Mouse (Mus musculus) cerebellum, postnatal 4 days (tissue): ENCODE data around the gene Elk3.
"Not testable (repeated sequence)": the region's sequence is repeated elsewhere in the genome, so short reads cannot be mapped to it uniquely, and the experiment has no call there.

Source experiments
- DNase-seq, 2 experiments: peaks; one replicate each; pipeline ENCODE4 v3.0.0; 2022; ENCODE audit warnings: low spot score in 2 of 2, mixed read lengths in 1 of 2

Elk3 gene

GRCm38 (mm10) chr10:93310721-93311411, at the start of gene Elk3:
TSS of gene Elk3 (minus strand) at chr10:93311135.
- DNase-seq: peak in 1 of 2 experiments; percentile 25

DNA sequence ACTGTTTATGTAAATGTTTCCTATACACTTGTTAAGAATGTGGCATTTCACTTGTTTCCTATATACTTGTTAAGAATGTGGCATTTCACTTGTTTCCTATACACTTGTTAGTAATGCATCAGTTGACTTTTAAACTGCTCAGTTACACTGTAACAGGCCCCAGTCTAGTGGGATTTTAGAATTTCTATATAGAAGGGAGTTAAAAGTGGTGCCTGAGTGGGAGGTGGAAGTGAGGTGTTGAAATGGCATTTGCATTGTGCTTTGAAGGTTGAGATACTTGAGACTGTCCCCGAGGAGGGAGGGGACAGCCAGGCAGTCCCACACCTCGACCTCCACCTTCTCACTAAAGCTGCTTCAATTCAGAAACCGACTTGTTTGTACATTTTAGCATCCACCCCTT, 49.7 kb upstream of the Elk3 start:
- no peak for DNase-seq

- DNase-seq: not testable (repeated sequence)
Observed at GRCm38 (mm10) chr10:93360190-93360589, 49.3 kb upstream of the Elk3 start.

DNA sequence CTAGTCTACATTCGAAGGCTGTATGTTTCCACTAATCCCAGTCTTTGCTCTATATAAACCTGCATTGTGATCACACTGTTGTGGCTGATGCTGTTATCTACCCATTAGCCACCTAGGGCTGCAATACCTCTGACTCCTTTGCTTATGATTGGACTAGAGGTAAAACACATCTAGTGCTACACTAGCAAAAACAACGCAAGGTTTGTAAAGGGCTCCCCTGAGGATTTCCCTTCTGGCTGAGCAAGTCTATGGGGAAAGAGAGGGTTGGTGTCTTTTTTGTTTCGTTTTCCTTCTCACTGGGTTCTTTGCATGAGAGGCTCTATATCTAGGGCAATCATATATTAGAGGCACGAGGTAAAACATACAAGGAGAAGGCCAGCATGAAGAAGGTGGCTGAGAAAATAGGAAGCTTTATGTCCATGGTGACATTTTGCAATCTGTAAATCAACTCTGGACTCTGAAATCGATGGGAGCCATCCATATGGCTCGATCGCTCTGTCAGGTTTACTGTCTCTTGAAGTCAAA, 48.5 kb upstream of the Elk3 start:
- DNase-seq: no peak

DNA sequence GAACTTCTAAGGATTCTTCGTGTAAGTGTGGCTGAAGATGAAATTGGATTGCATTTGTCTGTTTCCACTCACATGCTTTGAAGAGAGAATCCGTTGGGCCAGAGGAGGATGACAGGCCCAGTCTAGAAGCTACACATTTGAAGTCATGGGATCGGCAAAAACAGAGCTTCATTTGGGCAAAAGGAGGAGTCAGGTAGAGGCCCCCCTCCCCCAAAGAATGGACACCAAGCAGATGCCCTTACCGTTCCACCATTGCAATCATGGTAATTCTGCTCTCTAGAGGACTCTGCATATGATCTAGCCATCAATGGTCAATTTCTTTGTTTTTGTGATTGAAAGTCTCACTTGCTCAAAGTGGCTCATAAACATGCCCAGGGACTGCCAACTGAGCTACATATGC, 47.9 kb upstream of the Elk3 start:
- DNase-seq: no peak

DNA sequence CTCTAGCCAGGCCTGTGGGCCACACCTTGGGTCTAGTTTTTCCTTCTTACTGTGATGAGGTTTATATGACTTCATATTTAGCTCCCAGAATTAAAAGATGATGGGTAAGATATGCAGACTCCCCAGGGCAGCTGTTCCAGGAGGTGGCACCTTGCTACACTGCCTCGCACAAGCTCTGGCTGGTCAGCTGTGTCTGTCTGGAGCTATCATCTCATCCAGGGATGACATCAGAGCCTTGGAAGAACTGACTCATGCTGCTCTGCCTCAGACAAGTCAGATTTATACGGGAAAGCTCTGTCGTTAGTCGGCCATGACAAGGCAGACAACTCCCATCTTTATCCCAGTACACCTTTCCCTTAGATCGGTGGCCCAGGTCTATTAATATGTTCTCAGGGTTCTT, 46.2 kb upstream of the Elk3 start:
- DNase-seq: no peak

DNA sequence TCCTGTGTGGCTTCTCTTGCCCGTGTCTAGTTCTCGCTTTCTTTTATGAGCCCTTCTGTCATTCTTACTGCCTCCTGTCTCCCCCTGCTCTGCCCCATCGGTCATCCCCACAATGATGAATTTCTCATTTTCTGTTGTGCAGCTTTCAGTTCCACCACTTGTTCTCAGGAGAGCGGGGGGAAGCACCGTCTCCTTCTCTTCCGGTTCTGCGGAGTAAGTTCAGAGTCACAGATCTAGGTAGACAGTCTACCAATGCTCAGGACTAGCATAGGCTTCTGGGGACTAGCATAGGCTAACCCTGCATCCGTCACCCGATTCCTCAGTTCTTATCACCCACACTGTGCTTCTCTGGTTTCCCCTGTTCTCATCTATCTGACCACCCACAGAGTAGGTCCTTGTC, 45.2 kb upstream of the Elk3 start:
- DNase-seq: no peak

- no peak for DNase-seq
Observed at GRCm38 (mm10) chr10:93355276-93355927, 44.5 kb upstream of the Elk3 start.

DNA sequence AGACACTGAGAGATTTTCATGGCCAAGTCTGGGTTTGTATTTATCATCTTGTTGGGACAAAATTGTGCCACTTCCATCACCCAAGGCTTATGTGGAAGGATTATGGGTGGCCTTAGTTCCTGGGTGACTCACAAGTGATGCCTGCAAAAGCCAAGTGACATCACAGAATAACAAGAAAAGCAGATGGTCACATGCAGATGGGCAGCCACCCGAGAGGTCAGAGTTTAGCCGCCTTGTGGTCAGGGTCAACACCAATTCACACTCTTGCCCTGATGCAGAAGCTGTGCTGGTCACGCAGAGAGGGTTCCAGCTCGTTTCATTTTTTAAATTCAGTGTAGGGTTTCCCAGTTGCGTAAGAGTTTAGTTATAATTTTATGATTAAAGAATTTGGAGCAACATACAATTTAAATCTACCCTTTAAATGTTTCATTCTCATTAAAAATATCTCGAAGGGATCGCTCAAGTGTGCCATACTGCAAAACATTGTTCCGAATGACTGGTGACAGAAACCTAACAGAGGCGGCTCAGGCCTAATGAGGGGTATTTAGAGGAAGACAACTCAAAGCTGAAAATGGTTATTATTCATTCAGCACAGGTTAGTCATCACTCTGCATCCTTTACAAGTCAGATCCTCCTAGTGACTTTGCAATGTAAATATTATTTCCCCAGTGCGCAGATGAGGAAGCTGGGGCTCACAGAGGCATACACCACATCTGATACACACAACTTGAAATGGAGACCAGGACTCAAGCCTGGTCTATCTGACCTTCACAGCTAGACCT, 42.8 kb upstream of the Elk3 start:
- no peak for DNase-seq

GRCm38 (mm10) chr10:93347918-93348505, 37.1 kb upstream of the Elk3 start:
- no peak for DNase-seq

GRCm38 (mm10) chr10:93347387-93347786, 36.5 kb upstream of the Elk3 start:
- DNase-seq: no peak

GRCm38 (mm10) chr10:93346208-93346936, 35.4 kb upstream of the Elk3 start:
- no peak for DNase-seq

DNA sequence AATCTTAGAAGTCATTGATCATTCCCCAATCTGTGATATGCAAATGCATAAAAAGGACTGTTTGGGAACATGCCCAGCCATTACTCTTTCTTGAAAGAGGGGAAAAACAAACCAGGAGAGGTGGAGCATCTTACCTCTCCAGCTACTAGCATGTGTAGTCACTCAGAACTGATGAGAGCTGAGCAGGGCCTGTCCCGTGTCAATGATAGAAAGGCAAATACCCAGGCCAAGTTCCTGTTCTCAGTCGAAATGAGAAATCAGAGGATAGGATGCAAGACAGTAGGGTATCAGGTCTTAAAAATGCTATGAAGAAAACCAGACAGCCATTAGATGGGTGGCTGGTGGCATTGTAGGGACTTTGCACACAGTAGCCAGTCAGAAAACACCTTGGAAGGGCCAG, 34.6 kb upstream of the Elk3 start:
- no peak for DNase-seq

DNA sequence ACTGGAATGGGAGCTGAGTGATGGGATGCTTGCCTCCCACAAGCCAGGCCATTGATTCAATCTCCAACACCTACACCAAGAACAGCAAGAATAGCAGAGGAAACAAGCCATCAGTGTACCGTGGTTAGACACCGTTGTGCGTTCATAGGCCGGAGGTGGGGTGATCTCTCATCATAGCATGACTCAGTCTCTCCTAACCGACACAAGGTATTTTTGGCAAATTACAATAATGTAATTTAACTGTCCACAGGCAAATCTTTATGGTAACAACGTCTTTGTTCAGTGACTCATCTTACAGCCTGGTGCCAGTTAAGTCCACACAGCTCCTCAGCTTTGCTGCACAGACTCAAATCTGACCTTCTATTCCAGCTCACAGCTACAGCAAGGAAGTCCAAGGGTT, 32.5 kb upstream of the Elk3 start:
- DNase-seq: no peak

DNA sequence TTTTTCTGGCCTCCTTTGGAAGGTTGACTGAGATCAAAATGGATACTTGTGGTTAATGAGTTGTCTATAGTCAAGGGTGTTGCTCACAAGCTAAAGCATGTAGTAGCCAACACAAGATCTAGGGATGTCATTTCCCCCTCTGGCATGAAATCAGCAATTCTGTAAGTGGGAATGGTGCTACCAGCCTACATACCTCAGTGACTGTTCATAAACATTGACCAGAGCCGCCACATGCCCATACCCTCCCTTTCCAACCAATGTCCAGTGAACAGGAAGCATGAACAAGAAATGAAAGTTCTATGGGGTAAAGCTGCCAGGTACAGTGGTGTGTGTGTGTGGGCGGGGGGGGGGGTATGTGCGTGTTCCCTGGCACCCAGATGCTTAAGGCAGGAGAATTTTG, 32.1 kb upstream of the Elk3 start:
- no peak for DNase-seq

DNA sequence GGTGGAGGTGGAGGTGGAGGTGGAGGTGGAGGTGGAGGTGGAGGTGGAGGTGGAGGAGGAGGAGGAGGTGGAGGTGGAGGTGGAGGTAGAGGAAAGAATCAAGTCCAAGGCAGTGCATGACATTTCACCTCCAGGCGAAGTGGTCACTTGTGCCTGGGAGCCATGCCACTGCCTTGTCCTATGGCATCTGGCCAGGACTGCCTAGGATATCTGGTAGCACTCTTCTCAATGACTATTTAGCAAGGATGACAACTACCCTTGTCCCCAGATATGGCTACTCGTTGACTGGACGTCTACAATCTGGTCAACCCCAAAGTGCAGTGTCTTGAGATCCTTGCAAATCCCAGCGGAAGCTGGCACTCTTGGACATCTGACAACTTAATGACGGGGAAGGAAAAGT, 27.6 kb upstream of the Elk3 start:
- DNase-seq: no peak

DNA sequence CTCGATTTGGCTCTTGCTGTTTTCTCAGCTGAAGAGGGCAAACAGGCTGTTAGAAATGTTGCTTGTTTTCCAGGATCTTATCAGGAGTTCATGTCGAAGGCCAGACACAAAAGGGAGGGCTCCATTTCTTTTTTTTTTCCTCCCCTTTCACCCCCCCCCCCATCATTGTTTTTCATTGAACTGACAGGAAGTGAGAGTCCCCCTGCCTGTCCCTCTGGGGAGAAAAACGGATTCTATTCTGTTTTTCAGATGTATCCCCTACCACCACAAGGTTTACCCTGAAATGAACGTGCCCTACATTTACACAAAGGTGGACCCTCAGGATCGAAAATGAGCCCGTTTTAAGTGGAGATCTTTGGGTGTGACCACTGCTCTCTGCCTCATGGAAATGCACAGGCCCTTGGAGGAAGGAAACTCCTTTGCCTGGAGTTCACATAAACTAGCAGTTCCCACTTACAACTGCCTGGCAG, 25.6 kb upstream of the Elk3 start:
- DNase-seq: no peak

- no peak for DNase-seq
Observed at GRCm38 (mm10) chr10:93335828-93336461, 25.0 kb upstream of the Elk3 start.

- DNase-seq: no peak
Observed at GRCm38 (mm10) chr10:93335001-93335400, 24.1 kb upstream of the Elk3 start.

DNA sequence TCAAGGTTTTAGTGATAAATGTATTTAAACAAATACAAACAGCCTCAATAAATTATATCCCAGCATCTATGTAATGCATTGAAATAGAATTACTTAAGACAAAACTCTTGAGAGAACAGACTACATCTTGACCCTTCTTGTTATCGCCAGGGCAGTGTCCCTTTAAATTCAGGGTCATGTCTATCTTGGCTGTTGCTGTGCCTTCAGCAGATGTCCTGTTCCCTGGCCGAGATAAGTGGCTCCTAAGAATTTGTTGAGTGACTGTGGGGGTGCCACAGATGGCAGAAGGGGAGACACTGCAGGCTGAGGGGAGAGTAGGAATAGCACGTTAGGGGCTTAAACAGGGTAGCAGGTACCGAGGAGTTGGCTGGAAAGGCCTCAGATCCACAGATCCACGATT, 22.3 kb upstream of the Elk3 start:
- no peak for DNase-seq

- no peak for DNase-seq
Observed at GRCm38 (mm10) chr10:93332261-93332809, 21.4 kb upstream of the Elk3 start.
